Mouse (Mus musculus): ENCODE results near the gene Tnrc6b. TPM values are rescaled to one million over a fixed set of nuclear protein-coding genes. Genes with fewer than 3 reads are reported as not detected.

The Tnrc6b gene
- polyA plus RNA-seq, 1 experiment from 2014 or later, result 26.8 TPM

GRCm38 (mm10) chr15:80742991-80743474 is 31.9 kb downstream of the Tnrc6b start:
- no peaks in the 10 kb centered on the region for H3K4me1 ChIP-seq (ENCODE audit: control insufficient read depth, insufficient read depth, low read depth, low read length)
- no peak overlapping the region for H3K4me2 ChIP-seq (ENCODE audit: low read length)
- no peaks in the 10 kb centered on the region for H3K36me3 ChIP-seq (ENCODE audit: control insufficient read depth, insufficient read depth, low read length)
- ATAC-seq, result no peak
- no peaks in the 10 kb centered on the region for H3K27me3 ChIP-seq (replicated peaks; ENCODE audit: control insufficient read depth, insufficient read depth, low read length)
- no peaks in the 10 kb centered on the region for H3K9me3 ChIP-seq (ENCODE audit: control insufficient read depth, low read length)
- no peak overlapping the region for H3K9ac ChIP-seq (ENCODE audit: low read depth, low read length)
- no peak overlapping the region for H3K27ac ChIP-seq (ENCODE audit: low read depth, low read length)
- 88% methylated on average over 3 of the region's 3 CpGs for WGBS
- H3K4me3 ChIP-seq (ENCODE audit: low read length), result no peak overlapping the region

GRCm38 (mm10) chr15:80743606-80744005 is 32.5 kb downstream of the Tnrc6b start:
- WGBS, result 92% methylated on average over 7 of the region's 7 CpGs
- H3K9ac ChIP-seq (ENCODE audit: low read depth, low read length), result no peak overlapping the region
- H3K4me1 ChIP-seq (ENCODE audit: control insufficient read depth, insufficient read depth, low read depth, low read length), result no peaks in the 10 kb centered on the region
- ATAC-seq, result no peak
- no peaks in the 10 kb centered on the region for H3K9me3 ChIP-seq (ENCODE audit: control insufficient read depth, low read length)
- H3K27me3 ChIP-seq (replicated peaks; ENCODE audit: control insufficient read depth, insufficient read depth, low read length), result no peaks in the 10 kb centered on the region
- H3K4me2 ChIP-seq (ENCODE audit: low read length), result no peak overlapping the region
- no peaks in the 10 kb centered on the region for H3K36me3 ChIP-seq (ENCODE audit: control insufficient read depth, insufficient read depth, low read length)
- no peak overlapping the region for H3K4me3 ChIP-seq (ENCODE audit: low read length)
- no peak overlapping the region for H3K27ac ChIP-seq (ENCODE audit: low read depth, low read length)

- Histone ChIP-seq H3K9ac (ENCODE audit: low read depth, low read length) (no peak overlapping the region), H3K27ac (ENCODE audit: low read depth, low read length) (no peak overlapping the region), H3K4me3 (ENCODE audit: low read length) (no peak overlapping the region), H3K27me3 (replicated peaks; ENCODE audit: control insufficient read depth, insufficient read depth, low read length) (no peaks in the 10 kb centered on the region), H3K4me2 (ENCODE audit: low read length) (no peak overlapping the region), H3K4me1 (ENCODE audit: control insufficient read depth, insufficient read depth, low read depth, low read length) (no peaks in the 10 kb centered on the region), H3K36me3 (ENCODE audit: control insufficient read depth, insufficient read depth, low read length) (no peaks in the 10 kb centered on the region), H3K9me3 (ENCODE audit: control insufficient read depth, low read length) (no peaks in the 10 kb centered on the region)
- WGBS, result 91% methylated on average over 3 of the region's 3 CpGs
- ATAC-seq, result no peak
Observed at GRCm38 (mm10) chr15:80744667-80745422, 33.7 kb downstream of the Tnrc6b start.

- no peak for ATAC-seq
- Histone ChIP-seq H3K36me3 (ENCODE audit: control insufficient read depth, insufficient read depth, low read length) (no peaks in the 10 kb centered on the region), H3K4me1 (ENCODE audit: control insufficient read depth, insufficient read depth, low read depth, low read length) (no peaks in the 10 kb centered on the region), H3K4me3 (ENCODE audit: low read length) (no peak overlapping the region), H3K4me2 (ENCODE audit: low read length) (no peak overlapping the region), H3K9ac (ENCODE audit: low read depth, low read length) (no peak overlapping the region), H3K27ac (ENCODE audit: low read depth, low read length) (no peak overlapping the region), H3K9me3 (ENCODE audit: control insufficient read depth, low read length) (no peaks in the 10 kb centered on the region), H3K27me3 (replicated peaks; ENCODE audit: control insufficient read depth, insufficient read depth, low read length) (no peaks in the 10 kb centered on the region)
- WGBS, result 70% methylated on average over 5 of the region's 5 CpGs
Observed at GRCm38 (mm10) chr15:80748979-80749378, 37.9 kb downstream of the Tnrc6b start.

- Histone ChIP-seq H3K9me3 (ENCODE audit: control insufficient read depth, low read length) (no peaks in the 10 kb centered on the region), H3K4me2 (ENCODE audit: low read length) (no peak overlapping the region), H3K27ac (ENCODE audit: low read depth, low read length) (no peak overlapping the region), H3K27me3 (replicated peaks; ENCODE audit: control insufficient read depth, insufficient read depth, low read length) (no peaks in the 10 kb centered on the region), H3K4me1 (ENCODE audit: control insufficient read depth, insufficient read depth, low read depth, low read length) (no peaks in the 10 kb centered on the region), H3K4me3 (ENCODE audit: low read length) (no peak overlapping the region), H3K36me3 (ENCODE audit: control insufficient read depth, insufficient read depth, low read length) (no peaks in the 10 kb centered on the region), H3K9ac (ENCODE audit: low read depth, low read length) (no peak overlapping the region)
- WGBS, result 63% methylated on average over 6 of the region's 6 CpGs
- ATAC-seq, result no peak
Observed at GRCm38 (mm10) chr15:80753351-80753750, 42.2 kb downstream of the Tnrc6b start.

GRCm38 (mm10) chr15:80754103-80754502 is 43.0 kb downstream of the Tnrc6b start:
- Histone ChIP-seq H3K4me1 (ENCODE audit: control insufficient read depth, insufficient read depth, low read depth, low read length) (no peaks in the 10 kb centered on the region), H3K9ac (ENCODE audit: low read depth, low read length) (no peak overlapping the region), H3K9me3 (ENCODE audit: control insufficient read depth, low read length) (no peaks in the 10 kb centered on the region), H3K27ac (ENCODE audit: low read depth, low read length) (no peak overlapping the region), H3K4me2 (ENCODE audit: low read length) (no peak overlapping the region), H3K27me3 (replicated peaks; ENCODE audit: control insufficient read depth, insufficient read depth, low read length) (no peaks in the 10 kb centered on the region), H3K36me3 (ENCODE audit: control insufficient read depth, insufficient read depth, low read length) (no peaks in the 10 kb centered on the region), H3K4me3 (ENCODE audit: low read length) (no peak overlapping the region)
- 87% methylated on average over 1 of the region's 1 CpGs for WGBS
- no peak for ATAC-seq

- H3K4me3 ChIP-seq (ENCODE audit: low read length), result no peak overlapping the region
- no peaks in the 10 kb centered on the region for H3K36me3 ChIP-seq (ENCODE audit: control insufficient read depth, insufficient read depth, low read length)
- no peaks in the 10 kb centered on the region for H3K27me3 ChIP-seq (replicated peaks; ENCODE audit: control insufficient read depth, insufficient read depth, low read length)
- H3K4me1 ChIP-seq (ENCODE audit: control insufficient read depth, insufficient read depth, low read depth, low read length), result no peaks in the 10 kb centered on the region
- H3K9me3 ChIP-seq (ENCODE audit: control insufficient read depth, low read length), result no peaks in the 10 kb centered on the region
- no peak overlapping the region for H3K27ac ChIP-seq (ENCODE audit: low read depth, low read length)
- H3K9ac ChIP-seq (ENCODE audit: low read depth, low read length), result no peak overlapping the region
- no peak for ATAC-seq
- no peak overlapping the region for H3K4me2 ChIP-seq (ENCODE audit: low read length)
- WGBS, result 90% methylated on average over 9 of the region's 9 CpGs
Observed at GRCm38 (mm10) chr15:80759451-80759850, 48.3 kb downstream of the Tnrc6b start.

- Histone ChIP-seq H3K4me1 (ENCODE audit: control insufficient read depth, insufficient read depth, low read depth, low read length) (no peaks in the 10 kb centered on the region), H3K36me3 (ENCODE audit: control insufficient read depth, insufficient read depth, low read length) (no peaks in the 10 kb centered on the region), H3K27ac (ENCODE audit: low read depth, low read length) (no peak overlapping the region), H3K9ac (ENCODE audit: low read depth, low read length) (no peak overlapping the region), H3K4me3 (ENCODE audit: low read length) (no peak overlapping the region), H3K9me3 (ENCODE audit: control insufficient read depth, low read length) (no peaks in the 10 kb centered on the region), H3K4me2 (ENCODE audit: low read length) (no peak overlapping the region), H3K27me3 (replicated peaks; ENCODE audit: control insufficient read depth, insufficient read depth, low read length) (no peaks in the 10 kb centered on the region)
- ATAC-seq, result no peak
- WGBS, result 87% methylated on average over 3 of the region's 3 CpGs
Observed at GRCm38 (mm10) chr15:80760504-80760903, 49.4 kb downstream of the Tnrc6b start.

- no peaks in the 10 kb centered on the region for H3K4me1 ChIP-seq (ENCODE audit: control insufficient read depth, insufficient read depth, low read depth, low read length)
- H3K9me3 ChIP-seq (ENCODE audit: control insufficient read depth, low read length), result no peaks in the 10 kb centered on the region
- H3K4me3 ChIP-seq (ENCODE audit: low read length), result no peak overlapping the region
- H3K4me2 ChIP-seq (ENCODE audit: low read length), result no peak overlapping the region
- no peak overlapping the region for H3K9ac ChIP-seq (ENCODE audit: low read depth, low read length)
- H3K36me3 ChIP-seq (ENCODE audit: control insufficient read depth, insufficient read depth, low read length), result no peaks in the 10 kb centered on the region
- ATAC-seq, result no peak
- H3K27ac ChIP-seq (ENCODE audit: low read depth, low read length), result no peak overlapping the region
- WGBS, result 74% methylated on average over 8 of the region's 8 CpGs
- H3K27me3 ChIP-seq (replicated peaks; ENCODE audit: control insufficient read depth, insufficient read depth, low read length), result no peaks in the 10 kb centered on the region
Observed at GRCm38 (mm10) chr15:80760935-80761334, 49.8 kb downstream of the Tnrc6b start.
